Mouse (Mus musculus): ENCODE results near the gene Serpind1. TPM values are rescaled to one million over a fixed set of nuclear protein-coding genes. Genes with fewer than 3 reads are reported as not detected.

Serpind1 gene
- polyA plus RNA-seq (2011; ENCODE audit: insufficient read depth, insufficient read length, low read depth, missing spikeins) = not detected in 2 replicates

DNA sequence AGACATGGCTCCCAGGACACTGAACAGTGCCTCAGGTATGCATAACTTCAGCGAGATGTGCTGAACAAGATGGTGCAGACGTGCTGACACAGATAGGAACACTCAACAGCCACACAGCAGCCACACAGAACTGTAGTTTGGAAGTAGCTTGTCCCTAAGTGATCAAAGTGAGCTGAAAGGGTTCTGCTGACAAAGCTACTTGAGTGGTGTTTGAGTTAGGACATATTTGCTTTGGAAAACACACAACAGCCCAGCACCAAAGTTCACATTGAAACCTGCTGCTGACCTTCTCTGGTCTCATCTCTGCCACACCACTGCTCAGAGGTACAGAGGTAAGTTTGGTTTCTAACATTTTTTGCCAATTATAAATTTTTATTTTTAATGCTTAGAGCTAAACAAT lies at the start of gene Serpind1:
Gene Serpind1 (plus strand): TSS at position 256 of the 400 bp plus-strand sequence.
- no peaks in the 10 kb centered on the region for H3K9me3 ChIP-seq (replicated peaks; ENCODE audit: control insufficient read depth, insufficient read depth, low read length, poor library complexity, severe bottlenecking)
- H3K27me3 ChIP-seq (ENCODE audit: control insufficient read depth, insufficient read depth, low read length, poor library complexity, severe bottlenecking) = no peaks in the 10 kb centered on the region
- no peaks in the 10 kb centered on the region for H3K36me3 ChIP-seq (ENCODE audit: control insufficient read depth, insufficient read depth, low read length, poor library complexity, severe bottlenecking)
- H3K9ac ChIP-seq (ENCODE audit: low read depth, poor library complexity, severe bottlenecking) = no peak within 1 kb of the TSS
- no peak within 1 kb of the TSS for H3K27ac ChIP-seq (ENCODE audit: insufficient read depth, low read length)
- no peak within 1 kb of the TSS for H3K4me3 ChIP-seq (ENCODE audit: low read depth, low read length)
- no peaks in the 10 kb centered on the region for H3K4me1 ChIP-seq (ENCODE audit: control insufficient read depth, insufficient read depth, low read length)
- TF ChIP-seq CTCF (IDR thresholded peaks at IDR 0.05; ENCODE audit: low read depth, low read length) (no peak), POLR2A (IDR thresholded peaks at IDR 0.05; ENCODE audit: insufficient read depth, low read length) (no peak), EP300 (IDR thresholded peaks at IDR 0.05; ENCODE audit: insufficient read depth, low read depth, low read length) (no peak)

DNA sequence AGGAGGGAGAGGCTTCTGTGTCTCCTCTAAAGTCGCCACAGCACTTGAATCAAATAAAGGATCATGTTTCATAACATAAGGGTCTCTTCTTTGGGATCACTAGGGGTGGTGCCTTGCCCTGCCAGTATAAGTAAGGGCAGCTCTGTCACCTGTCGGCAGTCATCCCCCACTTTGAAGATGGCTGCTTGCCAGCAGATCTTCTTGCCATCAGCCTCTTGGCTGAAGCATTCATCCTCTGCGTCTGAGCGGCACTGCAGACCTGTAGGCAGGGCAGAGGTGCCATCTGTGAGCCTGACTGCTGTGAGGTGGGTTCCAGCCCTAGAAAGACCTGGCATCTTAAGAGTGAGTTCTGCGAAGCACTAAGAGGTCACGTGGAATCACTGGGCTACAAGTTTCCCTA lies 48.0 kb upstream of the Serpind1 start:
- Histone ChIP-seq H3K27me3 (ENCODE audit: control insufficient read depth, insufficient read depth, low read length, poor library complexity, severe bottlenecking) (no peaks in the 10 kb centered on the region), H3K27ac (ENCODE audit: insufficient read depth, low read length) (no peak overlapping the region), H3K4me1 (ENCODE audit: control insufficient read depth, insufficient read depth, low read length) (no peaks in the 10 kb centered on the region), H3K36me3 (ENCODE audit: control insufficient read depth, insufficient read depth, low read length, poor library complexity, severe bottlenecking) (no peaks in the 10 kb centered on the region), H3K4me3 (ENCODE audit: low read depth, low read length) (no peak overlapping the region), H3K9me3 (replicated peaks; ENCODE audit: control insufficient read depth, insufficient read depth, low read length, poor library complexity, severe bottlenecking) (no peaks in the 10 kb centered on the region), H3K9ac (ENCODE audit: low read depth, poor library complexity, severe bottlenecking) (no peak overlapping the region)
- no peak for TF ChIP-seq CTCF (IDR thresholded peaks at IDR 0.05; ENCODE audit: low read depth, low read length)
- no peak for TF ChIP-seq POLR2A (IDR thresholded peaks at IDR 0.05; ENCODE audit: insufficient read depth, low read length)
- no peak for TF ChIP-seq EP300 (IDR thresholded peaks at IDR 0.05; ENCODE audit: insufficient read depth, low read depth, low read length)

DNA sequence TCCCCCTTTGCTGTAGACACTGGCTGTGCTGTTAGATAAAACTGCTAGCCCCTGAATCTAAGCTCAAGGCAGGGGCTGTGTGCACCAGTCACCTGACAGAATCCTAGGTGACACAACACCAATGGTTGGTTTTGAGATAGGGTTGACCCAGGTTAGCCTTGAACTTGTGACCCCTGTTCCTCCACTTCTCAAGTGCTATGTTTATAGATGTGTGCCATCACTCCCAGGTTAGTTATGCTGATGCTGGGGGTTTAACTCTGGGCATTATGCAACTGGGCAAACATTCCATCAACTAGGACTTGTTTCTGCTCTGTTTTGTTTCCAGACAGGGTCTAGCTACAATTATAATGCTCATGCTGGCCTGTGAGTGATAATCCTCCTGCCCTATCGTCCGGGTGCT lies 44.1 kb upstream of the Serpind1 start:
- Histone ChIP-seq H3K27me3 (ENCODE audit: control insufficient read depth, insufficient read depth, low read length, poor library complexity, severe bottlenecking) (no peaks in the 10 kb centered on the region), H3K4me3 (ENCODE audit: low read depth, low read length) (no peak overlapping the region), H3K36me3 (ENCODE audit: control insufficient read depth, insufficient read depth, low read length, poor library complexity, severe bottlenecking) (no peaks in the 10 kb centered on the region; the same call in 1 of the 2 replicates), H3K9me3 (replicated peaks; ENCODE audit: control insufficient read depth, insufficient read depth, low read length, poor library complexity, severe bottlenecking) (no peaks in the 10 kb centered on the region), H3K27ac (ENCODE audit: insufficient read depth, low read length) (no peak overlapping the region), H3K4me1 (ENCODE audit: control insufficient read depth, insufficient read depth, low read length) (no peaks in the 10 kb centered on the region), H3K9ac (ENCODE audit: low read depth, poor library complexity, severe bottlenecking) (no peak overlapping the region)
- TF ChIP-seq POLR2A (IDR thresholded peaks at IDR 0.05; ENCODE audit: insufficient read depth, low read length) (no peak), EP300 (IDR thresholded peaks at IDR 0.05; ENCODE audit: insufficient read depth, low read depth, low read length) (no peak), CTCF (IDR thresholded peaks at IDR 0.05; ENCODE audit: low read depth, low read length) (no peak)

DNA sequence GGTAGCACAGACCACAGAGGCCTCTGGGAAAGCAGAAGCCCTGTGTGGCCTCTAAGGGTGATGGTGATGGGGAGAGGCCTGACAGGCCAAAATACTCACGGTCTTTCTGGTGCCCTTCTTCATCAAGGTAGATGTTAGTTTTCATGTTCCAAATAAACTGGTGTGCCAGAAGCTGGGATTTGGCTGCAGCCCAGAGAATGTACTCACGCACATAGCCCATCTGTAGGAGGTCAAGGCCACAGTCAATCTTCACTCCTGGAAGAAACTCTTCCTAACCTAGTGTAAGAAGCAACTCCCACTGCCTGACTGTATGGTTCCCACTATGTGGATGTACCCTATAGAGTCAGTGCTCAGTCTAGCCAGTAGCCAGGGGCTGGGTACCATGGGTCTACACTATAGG lies 40.2 kb upstream of the Serpind1 start:
- H3K36me3 ChIP-seq (ENCODE audit: control insufficient read depth, insufficient read depth, low read length, poor library complexity, severe bottlenecking) = peaks cover 2% of the 10 kb centered on the region; the same call in 1 of the 2 replicates

DNA sequence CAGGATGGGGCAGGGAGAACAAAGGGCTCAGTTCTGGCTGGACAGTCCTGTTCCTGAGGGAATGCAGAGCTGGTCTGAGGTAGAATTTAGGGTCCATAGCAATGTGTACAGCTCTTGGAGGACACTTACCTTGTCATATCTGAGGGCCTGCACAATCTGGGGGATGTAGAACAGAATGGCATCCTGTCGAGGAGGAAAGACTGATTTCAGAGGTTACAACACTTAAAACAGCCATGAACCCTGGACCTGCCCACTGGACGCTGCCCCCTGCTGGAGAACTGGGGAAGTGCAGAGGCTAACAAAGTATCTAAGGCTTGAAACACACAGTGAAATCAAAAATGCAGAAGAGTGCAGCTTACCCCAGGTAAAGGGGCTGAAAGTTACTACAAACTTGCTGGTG lies 38.4 kb upstream of the Serpind1 start:
- TF ChIP-seq EP300 (IDR thresholded peaks at IDR 0.05; ENCODE audit: insufficient read depth, low read depth, low read length) (no peak), CTCF (IDR thresholded peaks at IDR 0.05; ENCODE audit: low read depth, low read length) (peak; percentile 98)
- Histone ChIP-seq H3K27me3 (ENCODE audit: control insufficient read depth, insufficient read depth, low read length, poor library complexity, severe bottlenecking) (no peaks in the 10 kb centered on the region), H3K9me3 (replicated peaks; ENCODE audit: control insufficient read depth, insufficient read depth, low read length, poor library complexity, severe bottlenecking) (no peaks in the 10 kb centered on the region), H3K36me3 (ENCODE audit: control insufficient read depth, insufficient read depth, low read length, poor library complexity, severe bottlenecking) (peaks cover 5% of the 10 kb centered on the region; the same call in 1 of the 2 replicates), H3K4me3 (ENCODE audit: low read depth, low read length) (no peak overlapping the region), H3K27ac (ENCODE audit: insufficient read depth, low read length) (no peak overlapping the region), H3K4me1 (ENCODE audit: control insufficient read depth, insufficient read depth, low read length) (no peaks in the 10 kb centered on the region), H3K9ac (ENCODE audit: low read depth, poor library complexity, severe bottlenecking) (no peak overlapping the region)

More for the DNA sequence above, 40.2 kb upstream of the Serpind1 start:
- TF ChIP-seq EP300 (IDR thresholded peaks at IDR 0.05; ENCODE audit: insufficient read depth, low read depth, low read length) (no peak), CTCF (IDR thresholded peaks at IDR 0.05; ENCODE audit: low read depth, low read length) (no peak), POLR2A (IDR thresholded peaks at IDR 0.05; ENCODE audit: insufficient read depth, low read length) (no peak)
- Histone ChIP-seq H3K9me3 (replicated peaks; ENCODE audit: control insufficient read depth, insufficient read depth, low read length, poor library complexity, severe bottlenecking) (no peaks in the 10 kb centered on the region), H3K4me1 (ENCODE audit: control insufficient read depth, insufficient read depth, low read length) (no peaks in the 10 kb centered on the region), H3K4me3 (ENCODE audit: low read depth, low read length) (no peak overlapping the region), H3K27ac (ENCODE audit: insufficient read depth, low read length) (no peak overlapping the region), H3K9ac (ENCODE audit: low read depth, poor library complexity, severe bottlenecking) (no peak overlapping the region), H3K27me3 (ENCODE audit: control insufficient read depth, insufficient read depth, low read length, poor library complexity, severe bottlenecking) (no peaks in the 10 kb centered on the region)

DNA sequence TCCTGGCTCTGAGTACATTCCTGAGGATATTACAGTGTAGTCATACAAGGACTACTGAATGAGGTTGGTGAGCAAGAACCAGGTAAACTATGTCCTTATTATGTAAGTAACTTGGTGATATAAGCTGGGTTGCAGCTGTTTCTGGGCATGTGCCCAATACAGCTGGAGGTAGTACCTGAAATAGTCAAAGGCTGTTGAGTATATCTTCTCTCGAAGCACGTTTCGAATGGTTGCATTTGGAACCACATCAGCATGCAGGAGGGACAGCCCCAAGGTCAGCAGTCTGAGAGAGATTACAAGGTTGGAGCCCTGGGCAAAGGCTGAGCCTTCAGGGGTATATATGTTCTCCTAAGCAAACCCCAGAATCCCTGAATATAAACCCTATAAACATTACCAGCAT lies 30.4 kb upstream of the Serpind1 start:
- H3K4me3 ChIP-seq (ENCODE audit: low read depth, low read length) = no peak overlapping the region
- no peak overlapping the region for H3K9ac ChIP-seq (ENCODE audit: low read depth, poor library complexity, severe bottlenecking)
- H3K36me3 ChIP-seq (ENCODE audit: control insufficient read depth, insufficient read depth, low read length, poor library complexity, severe bottlenecking) = peaks cover 5% of the 10 kb centered on the region; the same call in 1 of the 2 replicates
- H3K27me3 ChIP-seq (ENCODE audit: control insufficient read depth, insufficient read depth, low read length, poor library complexity, severe bottlenecking) = no peaks in the 10 kb centered on the region
- TF ChIP-seq CTCF (IDR thresholded peaks at IDR 0.05; ENCODE audit: low read depth, low read length) (no peak), POLR2A (IDR thresholded peaks at IDR 0.05; ENCODE audit: insufficient read depth, low read length) (no peak), EP300 (IDR thresholded peaks at IDR 0.05; ENCODE audit: insufficient read depth, low read depth, low read length) (no peak)
- no peaks in the 10 kb centered on the region for H3K9me3 ChIP-seq (replicated peaks; ENCODE audit: control insufficient read depth, insufficient read depth, low read length, poor library complexity, severe bottlenecking)
- no peak overlapping the region for H3K27ac ChIP-seq (ENCODE audit: insufficient read depth, low read length)
- no peaks in the 10 kb centered on the region for H3K4me1 ChIP-seq (ENCODE audit: control insufficient read depth, insufficient read depth, low read length)
